Mouse (Mus musculus) adrenal gland, postnatal 4 days (tissue): Measurements from ENCODE around the gene Irgm2. TPM values are rescaled to one million over a fixed set of nuclear protein-coding genes. Genes with fewer than 3 reads are reported as not detected.

ENCODE experiments used
- DNase-seq, 2 experiments: peaks; one replicate each; pipeline ENCODE4 v3.0.0; 2021 to 2022; ENCODE audit warnings: low spot score in 2 of 2, mixed read lengths in 2 of 2
- total RNA-seq, 2 experiments: library from RNA; stranded (reverse); gene quantifications; 2 replicates each; pipeline ENCODE4 v1.2.3; 2021

Irgm2 gene
- total RNA-seq, 2 experiments from 2014 or later = 10.7 to 14.4 TPM

- no peak for DNase-seq
These were observed 58.4 kb downstream of the Irgm2 start for GRCm38 (mm10) chr11:58257816-58258215.

- DNase-seq = no peak
These were observed 60.7 kb downstream of the Irgm2 start for GRCm38 (mm10) chr11:58260156-58260555.

GRCm38 (mm10) chr11:58261826-58262225, 62.4 kb downstream of the Irgm2 start:
- no peak for DNase-seq

- no peak for DNase-seq
These were observed 62.9 kb downstream of the Irgm2 start for GRCm38 (mm10) chr11:58262336-58262735.

- DNase-seq = no peak
These were observed 64.1 kb downstream of the Irgm2 start for GRCm38 (mm10) chr11:58263516-58263915.

GRCm38 (mm10) chr11:58264546-58264945, 65.1 kb downstream of the Irgm2 start:
- no peak for DNase-seq

- DNase-seq = no peak
These were observed 68.9 kb downstream of the Irgm2 start for GRCm38 (mm10) chr11:58268285-58268684.

Other genes with a start within 250 kb of the Irgm2 start
- 100 to 1,000 TPM; 103 to 106 TPM for gene Larp1, start 190.6 kb upstream of the Irgm2 start, total RNA-seq
- gene Gm12248, start 106.5 kb upstream of the Irgm2 start, total RNA-seq = under 1 TPM; 0.20 TPM
- gene Cnot8, start 95.5 kb upstream of the Irgm2 start, total RNA-seq = 10 to 100 TPM; 56.0 to 57.3 TPM
- gene Gemin5, start 31.1 kb upstream of the Irgm2 start, total RNA-seq = 10 to 100 TPM; 19.9 to 26.3 TPM
- gene Mrpl22, start 28.0 kb upstream of the Irgm2 start, total RNA-seq = 10 to 100 TPM; 68.2 to 74.2 TPM
- gene Igtp, start 62 bp upstream of the Irgm2 start, total RNA-seq = 10 to 100 TPM in 1 of 2 experiments, 1 to 10 TPM in 1; 9.8 to 15.3 TPM
- under 1 TPM; 0.28 to 0.85 TPM for gene 4930438A08Rik, start 75.2 kb downstream of the Irgm2 start, total RNA-seq
- gene Zfp692, start 107.5 kb downstream of the Irgm2 start, total RNA-seq = 10 to 100 TPM; 13.4 to 15.0 TPM
- 10 to 100 TPM; 45.8 to 49.7 TPM for gene Zfp672, start 130.7 kb downstream of the Irgm2 start, total RNA-seq
- 10 to 100 TPM; 47.4 to 54.1 TPM for gene Sh3bp5l, start 131.1 kb downstream of the Irgm2 start, total RNA-seq
- gene Lypd8, start 179.4 kb downstream of the Irgm2 start, total RNA-seq = not detected
- gene 1810065E05Rik, start 221.5 kb downstream of the Irgm2 start, total RNA-seq = not detected
- gene Gm12253, start 232.9 kb downstream of the Irgm2 start, total RNA-seq = not detected